Mouse (Mus musculus) WW6 (cell line): Measurements from ENCODE around the gene Fam107b.

ENCODE experiments used
- DNase-seq: peaks from one replicate; pipeline ENCODE4 v3.0.0-alpha.2; 2013; ENCODE audit warnings: low read depth, low spot score

The Fam107b gene

GRCm38 (mm10) chr2:3608868-3609854 is 38.9 kb downstream of the Fam107b start:
- no peak for DNase-seq

- DNase-seq: no peak
These were observed 48.2 kb downstream of the Fam107b start for GRCm38 (mm10) chr2:3618446-3618845.

GRCm38 (mm10) chr2:3621568-3621967 is 51.3 kb downstream of the Fam107b start:
- DNase-seq: no peak

GRCm38 (mm10) chr2:3622158-3622557 is 51.9 kb downstream of the Fam107b start:
- no peak for DNase-seq

- DNase-seq: no peak
These were observed 53.1 kb downstream of the Fam107b start for GRCm38 (mm10) chr2:3623207-3623980.

GRCm38 (mm10) chr2:3623981-3624584 is 53.8 kb downstream of the Fam107b start:
- no peak for DNase-seq

GRCm38 (mm10) chr2:3629096-3629495 is 58.8 kb downstream of the Fam107b start:
- no peak for DNase-seq

- DNase-seq: no peak
These were observed 59.5 kb downstream of the Fam107b start for GRCm38 (mm10) chr2:3629741-3630140.

- no peak for DNase-seq
These were observed 60.6 kb downstream of the Fam107b start for GRCm38 (mm10) chr2:3630769-3631477.

GRCm38 (mm10) chr2:3633137-3633536 is 62.8 kb downstream of the Fam107b start:
- no peak for DNase-seq

- DNase-seq: no peak
These were observed 66.5 kb downstream of the Fam107b start for GRCm38 (mm10) chr2:3636771-3637170.

GRCm38 (mm10) chr2:3641001-3641770 is 70.9 kb downstream of the Fam107b start:
- DNase-seq: no peak

GRCm38 (mm10) chr2:3642949-3643348 is 72.7 kb downstream of the Fam107b start:
- no peak for DNase-seq

- DNase-seq: no peak
These were observed 75.5 kb downstream of the Fam107b start for GRCm38 (mm10) chr2:3645741-3646140.

GRCm38 (mm10) chr2:3649171-3649570 is 78.9 kb downstream of the Fam107b start:
- no peak for DNase-seq

- no peak for DNase-seq
These were observed 84.3 kb downstream of the Fam107b start for GRCm38 (mm10) chr2:3654606-3655005.

GRCm38 (mm10) chr2:3656091-3656490 is 85.8 kb downstream of the Fam107b start:
- no peak for DNase-seq

GRCm38 (mm10) chr2:3656834-3657233 is 86.5 kb downstream of the Fam107b start:
- no peak for DNase-seq

GRCm38 (mm10) chr2:3657376-3657775 is 87.1 kb downstream of the Fam107b start:
- no peak for DNase-seq
